Mouse (Mus musculus): ENCODE data around the gene Fsip1. TPM values are rescaled to one million over a fixed set of nuclear protein-coding genes. Genes with fewer than 3 reads are reported as not detected.
A peak's percentile ranks its signal among the peaks of the same experiment; 100 is the strongest.

Fsip1 gene
- polyA plus RNA-seq, 1 experiment from 2014 or later: 4.1 TPM

DNA sequence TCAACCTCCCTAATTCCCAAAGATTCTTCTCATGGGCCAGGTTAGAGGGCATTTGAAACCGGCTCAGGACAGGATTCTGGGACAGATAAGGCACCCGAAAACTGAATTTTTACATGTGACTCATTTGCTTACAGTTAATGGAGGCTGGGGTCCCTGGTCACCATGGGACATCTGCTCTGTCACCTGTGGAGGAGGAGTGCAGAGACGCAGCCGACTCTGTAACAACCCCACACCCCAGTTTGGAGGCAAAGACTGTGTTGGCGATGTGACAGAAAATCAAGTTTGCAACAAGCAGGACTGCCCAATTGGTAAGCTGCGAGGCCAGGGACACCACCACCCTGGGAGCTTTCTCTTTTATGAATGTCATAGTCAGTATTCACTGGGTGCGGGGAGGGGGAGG is 138.3 kb downstream of the Fsip1 start:
- H3K4me1 ChIP-seq (ENCODE audit: control insufficient read depth, insufficient read depth, low read depth, low read length): peaks cover 9% of the 10 kb centered on the region
- H3K9ac ChIP-seq (ENCODE audit: low read depth, low read length): no peak overlapping the region
- no peaks in the 10 kb centered on the region; the same call in 1 of the 2 replicates for H3K27me3 ChIP-seq (replicated peaks; ENCODE audit: control insufficient read depth, insufficient read depth, low read length)
- H3K4me3 ChIP-seq (ENCODE audit: low read length): no peak overlapping the region
- no peaks in the 10 kb centered on the region for H3K9me3 ChIP-seq (ENCODE audit: control insufficient read depth, low read length)
- H3K4me2 ChIP-seq (ENCODE audit: low read length): no peak overlapping the region
- no peaks in the 10 kb centered on the region for H3K36me3 ChIP-seq (ENCODE audit: control insufficient read depth, insufficient read depth, low read length)
- WGBS: 83% methylated on average over 7 of the region's 7 CpGs
- H3K27ac ChIP-seq (ENCODE audit: low read depth, low read length): no peak overlapping the region
- ATAC-seq: no peak

DNA sequence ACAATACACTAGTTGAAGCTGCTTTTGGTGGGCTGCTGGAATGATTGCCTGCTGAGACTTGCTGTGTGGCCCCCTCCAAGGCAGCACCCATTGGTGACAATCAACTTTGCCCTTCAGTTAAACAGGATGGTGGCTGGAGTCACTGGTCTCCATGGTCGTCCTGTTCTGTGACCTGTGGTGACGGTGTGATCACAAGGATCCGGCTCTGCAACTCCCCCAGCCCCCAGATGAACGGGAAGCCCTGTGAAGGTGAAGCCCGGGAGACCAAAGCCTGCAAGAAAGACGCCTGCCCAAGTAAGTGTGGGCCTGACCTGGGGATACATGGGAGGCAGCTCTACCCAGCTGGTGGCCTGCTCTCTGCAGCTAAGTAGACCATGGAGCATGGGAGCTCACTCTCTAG is 138.7 kb downstream of the Fsip1 start:
- no peak overlapping the region for H3K27ac ChIP-seq (ENCODE audit: low read depth, low read length)
- no peaks in the 10 kb centered on the region for H3K9me3 ChIP-seq (ENCODE audit: control insufficient read depth, low read length)
- H3K4me2 ChIP-seq (ENCODE audit: low read length): no peak overlapping the region
- H3K9ac ChIP-seq (ENCODE audit: low read depth, low read length): no peak overlapping the region
- ATAC-seq: no peak
- H3K4me3 ChIP-seq (ENCODE audit: low read length): no peak overlapping the region
- peaks cover under 1% of the 10 kb centered on the region; the same call in 1 of the 2 replicates for H3K27me3 ChIP-seq (replicated peaks; ENCODE audit: control insufficient read depth, insufficient read depth, low read length)
- no peaks in the 10 kb centered on the region for H3K36me3 ChIP-seq (ENCODE audit: control insufficient read depth, insufficient read depth, low read length)
- H3K4me1 ChIP-seq (ENCODE audit: control insufficient read depth, insufficient read depth, low read depth, low read length): peaks cover 9% of the 10 kb centered on the region
- 84% methylated on average over 6 of the region's 6 CpGs for WGBS

DNA sequence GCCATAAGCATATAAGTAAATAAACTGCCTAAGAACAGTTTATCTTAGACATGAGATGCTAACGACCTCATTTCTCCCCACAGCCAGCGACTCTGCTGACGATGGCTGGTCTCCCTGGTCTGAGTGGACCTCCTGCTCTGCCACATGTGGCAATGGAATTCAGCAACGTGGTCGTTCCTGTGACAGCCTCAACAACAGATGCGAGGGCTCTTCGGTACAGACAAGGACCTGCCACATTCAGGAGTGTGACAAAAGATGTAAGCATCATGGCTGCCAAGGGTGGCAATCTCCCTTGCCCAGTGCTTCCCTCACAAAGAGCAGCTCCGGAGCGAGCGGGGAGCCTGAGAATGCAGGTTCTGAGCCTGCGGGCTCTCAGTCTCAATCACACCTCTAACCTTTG is 139.4 kb downstream of the Fsip1 start:
- Histone ChIP-seq H3K27ac (ENCODE audit: low read depth, low read length) (no peak overlapping the region), H3K36me3 (ENCODE audit: control insufficient read depth, insufficient read depth, low read length) (no peaks in the 10 kb centered on the region), H3K27me3 (replicated peaks; ENCODE audit: control insufficient read depth, insufficient read depth, low read length) (peaks cover 3% of the 10 kb centered on the region; the same call in 1 of the 2 replicates), H3K9ac (ENCODE audit: low read depth, low read length) (no peak overlapping the region), H3K4me2 (ENCODE audit: low read length) (no peak overlapping the region), H3K4me3 (ENCODE audit: low read length) (no peak overlapping the region), H3K4me1 (ENCODE audit: control insufficient read depth, insufficient read depth, low read depth, low read length) (peaks cover 9% of the 10 kb centered on the region), H3K9me3 (ENCODE audit: control insufficient read depth, low read length) (no peaks in the 10 kb centered on the region)
- no peak for ATAC-seq
- WGBS: 75% methylated on average over 11 of the region's 11 CpGs

DNA sequence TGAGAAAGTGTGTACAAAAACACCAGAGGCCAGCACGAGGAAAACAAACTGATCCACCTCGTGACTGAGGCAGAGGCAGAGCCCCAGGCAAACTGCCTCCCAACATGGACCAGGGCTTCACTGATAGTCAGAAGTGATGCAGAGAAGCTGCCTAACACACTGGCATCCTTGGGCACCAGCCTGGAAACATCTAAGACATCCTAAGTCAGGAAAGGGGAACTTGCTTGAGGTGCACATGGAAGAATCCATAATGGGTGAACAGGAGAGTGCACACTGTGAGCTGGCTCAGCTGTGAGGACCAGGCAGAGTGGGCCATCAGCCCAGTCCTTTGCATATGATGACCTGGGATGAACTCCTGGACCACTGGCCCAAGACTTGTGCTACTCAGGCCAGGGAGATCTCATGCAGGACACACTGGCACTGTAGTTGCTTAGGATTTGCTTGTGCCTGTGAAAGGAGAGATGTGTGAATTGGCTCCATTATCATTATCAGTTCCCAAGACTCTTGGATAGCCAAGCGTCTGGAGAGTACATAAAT is 139.9 kb downstream of the Fsip1 start:
- WGBS: 71% methylated on average over 3 of the region's 3 CpGs
- ATAC-seq: no peak
- Histone ChIP-seq H3K9ac (ENCODE audit: low read depth, low read length) (no peak overlapping the region), H3K4me2 (ENCODE audit: low read length) (no peak overlapping the region), H3K27ac (ENCODE audit: low read depth, low read length) (no peak overlapping the region), H3K27me3 (replicated peaks; ENCODE audit: control insufficient read depth, insufficient read depth, low read length) (peaks cover 3% of the 10 kb centered on the region; the same call in 1 of the 2 replicates), H3K4me1 (ENCODE audit: control insufficient read depth, insufficient read depth, low read depth, low read length) (peaks cover 9% of the 10 kb centered on the region), H3K36me3 (ENCODE audit: control insufficient read depth, insufficient read depth, low read length) (no peaks in the 10 kb centered on the region), H3K4me3 (ENCODE audit: low read length) (no peak overlapping the region), H3K9me3 (ENCODE audit: control insufficient read depth, low read length) (no peaks in the 10 kb centered on the region)

DNA sequence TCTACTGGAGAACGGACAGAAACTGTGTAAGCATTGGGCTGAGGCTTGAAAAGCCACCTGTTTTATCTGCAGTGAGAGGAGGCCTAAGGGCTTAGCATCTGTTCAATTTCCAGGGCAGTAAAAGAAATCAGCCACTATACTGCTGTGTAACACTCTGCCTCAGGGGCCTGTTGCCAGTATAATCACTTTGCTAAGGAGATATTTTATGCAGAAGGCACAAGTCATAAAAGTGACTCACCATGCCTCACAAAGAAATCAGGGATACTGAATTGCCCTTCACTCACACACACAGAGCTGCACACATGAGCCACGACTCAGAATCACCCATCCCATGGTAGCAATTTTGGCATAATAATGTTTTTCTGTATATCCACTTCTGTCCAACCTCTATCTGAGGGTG is 140.6 kb downstream of the Fsip1 start:
- no peak overlapping the region for H3K27ac ChIP-seq (ENCODE audit: low read depth, low read length)
- H3K4me1 ChIP-seq (ENCODE audit: control insufficient read depth, insufficient read depth, low read depth, low read length): peaks cover 9% of the 10 kb centered on the region
- 38% methylated on average over 2 of the region's 2 CpGs for WGBS
- 0 out of 2 replicates have a peak, but pooled peaks have one; percentile 19 for ATAC-seq
- no peaks in the 10 kb centered on the region for H3K36me3 ChIP-seq (ENCODE audit: control insufficient read depth, insufficient read depth, low read length)
- H3K4me2 ChIP-seq (ENCODE audit: low read length): no peak overlapping the region
- no peak overlapping the region for H3K9ac ChIP-seq (ENCODE audit: low read depth, low read length)
- H3K4me3 ChIP-seq (ENCODE audit: low read length): no peak overlapping the region
- peaks cover 3% of the 10 kb centered on the region; the same call in 1 of the 2 replicates for H3K27me3 ChIP-seq (replicated peaks; ENCODE audit: control insufficient read depth, insufficient read depth, low read length)
- no peaks in the 10 kb centered on the region for H3K9me3 ChIP-seq (ENCODE audit: control insufficient read depth, low read length)

DNA sequence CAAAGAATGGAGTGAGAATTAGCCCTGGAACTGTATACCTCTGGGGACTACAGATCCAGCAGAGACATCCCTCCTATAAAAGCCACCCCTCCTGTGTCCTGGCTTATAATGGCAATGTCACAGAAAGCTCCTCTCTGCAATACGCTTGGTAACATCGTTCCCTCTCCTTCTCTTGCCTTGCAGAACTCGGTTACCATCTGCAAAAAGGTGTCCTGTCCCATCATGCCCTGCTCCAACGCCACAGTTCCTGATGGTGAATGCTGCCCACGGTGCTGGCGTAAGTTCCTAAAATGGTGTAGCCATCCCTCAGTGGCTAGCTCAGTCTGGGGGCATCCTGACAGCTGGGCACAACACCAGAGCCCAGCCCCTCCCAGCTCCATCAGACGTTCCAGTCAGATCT is 141.1 kb downstream of the Fsip1 start:
- no peak overlapping the region for H3K9ac ChIP-seq (ENCODE audit: low read depth, low read length)
- peaks cover 3% of the 10 kb centered on the region; the same call in 1 of the 2 replicates for H3K27me3 ChIP-seq (replicated peaks; ENCODE audit: control insufficient read depth, insufficient read depth, low read length)
- H3K4me1 ChIP-seq (ENCODE audit: control insufficient read depth, insufficient read depth, low read depth, low read length): peaks cover 11% of the 10 kb centered on the region
- no peaks in the 10 kb centered on the region for H3K9me3 ChIP-seq (ENCODE audit: control insufficient read depth, low read length)
- no peak for ATAC-seq
- no peak overlapping the region for H3K4me3 ChIP-seq (ENCODE audit: low read length)
- no peak overlapping the region; the same call in 1 of the 2 replicates for H3K27ac ChIP-seq (ENCODE audit: low read depth, low read length)
- H3K4me2 ChIP-seq (ENCODE audit: low read length): no peak overlapping the region
- 72% methylated on average over 7 of the region's 7 CpGs for WGBS
- H3K36me3 ChIP-seq (ENCODE audit: control insufficient read depth, insufficient read depth, low read length): no peaks in the 10 kb centered on the region

DNA sequence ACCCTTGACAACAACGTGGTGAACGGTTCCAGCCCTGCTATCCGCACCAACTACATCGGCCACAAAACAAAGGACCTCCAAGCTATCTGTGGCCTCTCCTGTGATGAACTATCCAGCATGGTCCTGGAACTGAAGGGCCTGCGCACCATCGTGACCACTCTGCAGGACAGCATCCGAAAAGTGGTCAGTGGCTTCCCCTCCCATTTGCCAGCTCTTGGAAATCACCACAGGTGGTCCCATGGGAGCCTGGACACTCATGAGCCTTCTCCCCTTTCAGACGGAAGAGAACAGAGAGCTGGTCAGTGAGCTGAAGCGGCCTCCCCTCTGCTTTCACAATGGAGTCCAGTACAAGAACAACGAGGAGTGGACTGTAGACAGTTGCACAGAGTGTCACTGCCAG is 142.1 kb downstream of the Fsip1 start:
- WGBS: 68% methylated on average over 10 of the region's 10 CpGs
- no peaks in the 10 kb centered on the region for H3K9me3 ChIP-seq (ENCODE audit: control insufficient read depth, low read length)
- H3K4me2 ChIP-seq (ENCODE audit: low read length): no peak overlapping the region; the same call in 1 of the 2 replicates
- peaks cover 3% of the 10 kb centered on the region; the same call in 1 of the 2 replicates for H3K27me3 ChIP-seq (replicated peaks; ENCODE audit: control insufficient read depth, insufficient read depth, low read length)
- H3K27ac ChIP-seq (ENCODE audit: low read depth, low read length): no peak overlapping the region
- ATAC-seq: no peak
- H3K36me3 ChIP-seq (ENCODE audit: control insufficient read depth, insufficient read depth, low read length): no peaks in the 10 kb centered on the region
- no peak overlapping the region for H3K4me3 ChIP-seq (ENCODE audit: low read length)
- peaks cover 13% of the 10 kb centered on the region for H3K4me1 ChIP-seq (ENCODE audit: control insufficient read depth, insufficient read depth, low read depth, low read length)
- H3K9ac ChIP-seq (ENCODE audit: low read depth, low read length): no peak overlapping the region

DNA sequence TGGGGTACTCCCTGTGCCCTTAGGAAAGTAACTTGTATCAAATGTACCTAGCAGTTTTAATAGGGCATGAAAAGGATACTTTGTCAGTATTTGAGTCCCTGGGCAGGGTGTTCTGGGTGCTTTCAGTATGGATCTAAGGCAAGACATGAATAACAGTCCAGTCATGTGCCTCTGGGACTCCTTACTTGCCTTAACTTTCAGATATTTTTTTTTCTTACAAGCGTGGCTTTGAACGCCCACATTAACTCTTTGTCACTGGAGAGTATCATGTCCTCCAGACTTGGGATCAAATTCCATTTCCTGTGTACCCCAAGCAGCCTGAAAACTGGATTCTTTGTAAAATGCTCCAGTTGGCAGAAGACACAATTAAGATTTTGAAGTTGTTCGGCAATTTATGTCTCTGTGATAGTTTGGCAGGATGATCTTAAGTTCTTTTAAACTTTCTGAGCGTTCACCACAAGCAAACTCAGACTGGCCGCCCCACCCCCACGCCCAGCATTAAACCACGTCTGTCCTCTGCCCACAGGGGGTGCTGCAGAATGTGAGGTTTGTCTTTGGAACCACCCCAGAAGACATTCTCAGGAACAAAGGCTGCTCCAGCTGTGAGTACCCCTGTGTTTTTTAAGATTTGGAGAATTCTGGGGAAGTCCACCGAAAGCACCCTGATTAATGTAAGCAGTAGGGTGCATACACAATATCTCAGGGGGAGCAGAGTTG is 142.8 kb downstream of the Fsip1 start:
- Histone ChIP-seq H3K27me3 (replicated peaks; ENCODE audit: control insufficient read depth, insufficient read depth, low read length) (peaks cover 3% of the 10 kb centered on the region; the same call in 1 of the 2 replicates), H3K4me2 (ENCODE audit: low read length) (no peak overlapping the region; the same call in 1 of the 2 replicates), H3K9ac (ENCODE audit: low read depth, low read length) (no peak overlapping the region), H3K36me3 (ENCODE audit: control insufficient read depth, insufficient read depth, low read length) (no peaks in the 10 kb centered on the region), H3K4me1 (ENCODE audit: control insufficient read depth, insufficient read depth, low read depth, low read length) (peaks cover 13% of the 10 kb centered on the region), H3K4me3 (ENCODE audit: low read length) (no peak overlapping the region), H3K27ac (ENCODE audit: low read depth, low read length) (no peak overlapping the region), H3K9me3 (ENCODE audit: control insufficient read depth, low read length) (no peaks in the 10 kb centered on the region)
- 40% methylated on average over 8 of the region's 8 CpGs for WGBS
- ATAC-seq: no peak

DNA sequence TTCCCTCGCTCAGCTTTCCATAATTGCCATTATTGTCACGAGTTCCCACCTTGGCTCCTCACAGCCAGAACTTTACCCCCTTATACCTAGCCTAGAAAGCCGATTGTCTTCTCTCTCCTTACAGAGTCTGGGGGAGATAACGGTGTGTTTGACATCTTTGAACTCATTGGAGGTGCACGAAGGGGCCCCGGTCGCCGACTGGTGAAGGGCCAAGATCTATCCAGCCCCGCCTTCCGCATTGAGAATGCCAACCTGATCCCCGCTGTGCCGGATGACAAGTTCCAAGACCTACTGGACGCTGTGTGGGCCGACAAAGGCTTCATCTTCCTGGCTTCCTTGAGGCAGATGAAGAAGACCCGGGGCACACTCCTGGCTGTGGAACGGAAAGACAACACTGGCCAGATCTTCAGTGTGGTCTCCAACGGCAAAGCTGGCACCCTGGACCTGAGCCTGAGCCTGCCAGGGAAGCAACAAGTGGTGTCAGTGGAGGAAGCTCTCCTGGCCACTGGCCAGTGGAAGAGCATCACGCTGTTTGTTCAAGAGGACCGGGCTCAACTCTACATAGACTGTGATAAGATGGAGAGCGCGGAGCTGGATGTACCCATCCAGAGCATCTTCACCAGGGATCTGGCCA is 143.8 kb downstream of the Fsip1 start:
- Histone ChIP-seq H3K9ac (ENCODE audit: low read depth, low read length) (no peak overlapping the region), H3K36me3 (ENCODE audit: control insufficient read depth, insufficient read depth, low read length) (no peaks in the 10 kb centered on the region), H3K4me1 (ENCODE audit: control insufficient read depth, insufficient read depth, low read depth, low read length) (peaks cover 13% of the 10 kb centered on the region), H3K27me3 (replicated peaks; ENCODE audit: control insufficient read depth, insufficient read depth, low read length) (peaks cover 3% of the 10 kb centered on the region; the same call in 1 of the 2 replicates), H3K4me3 (ENCODE audit: low read length) (peak overlapping the region; percentile 59), H3K27ac (ENCODE audit: low read depth, low read length) (no peak overlapping the region), H3K4me2 (ENCODE audit: low read length) (peak overlapping the region; percentile 77), H3K9me3 (ENCODE audit: control insufficient read depth, low read length) (no peaks in the 10 kb centered on the region)
- 49% methylated on average over 21 of the region's 21 CpGs for WGBS
- ATAC-seq: no peak
